Mouse (Mus musculus) hindbrain, embryonic 13.5 days (tissue): ENCODE data around the gene Parp2. TPM values are rescaled to one million over a fixed set of nuclear protein-coding genes. Genes with fewer than 3 reads are reported as not detected.
A peak's percentile ranks its signal among the peaks of the same experiment; 100 is the strongest.

ENCODE experiments used
- ATAC-seq: fragments of 200-750 bp; cut with Nextera tagmentation; 2 replicates; pipeline ENCODE4 v1.8.0; 2017; ENCODE audit warnings: moderate TSS enrichment; ENCODE audit not compliant: low FRiP score
- H3K27ac ChIP-seq: fragments of 300-500 bp; sonication (generic); 2 replicates; pipeline ENCODE4 v1.5.1; 2015; ENCODE audit warnings: inconsistent platforms, mild to moderate bottlenecking, moderate library complexity
- H3K27me3 ChIP-seq: fragments of 300-500 bp; sonication (generic); 2 replicates; pipeline ENCODE4 v1.6.1; 2015; ENCODE audit warnings: mild to moderate bottlenecking, inconsistent platforms
- H3K36me3 ChIP-seq: fragments of 300-500 bp; sonication (generic); 2 replicates; pipeline ENCODE4 v1.6.1; 2015; ENCODE audit warnings: mild to moderate bottlenecking, inconsistent platforms
- H3K4me1 ChIP-seq: fragments of 300-500 bp; sonication (generic); replicated peaks from 2 replicates; pipeline ENCODE4 v1.6.1; 2015; ENCODE audit warnings: inconsistent platforms
- H3K4me2 ChIP-seq: fragments of 300-500 bp; sonication (generic); 2 replicates; pipeline ENCODE4 v1.6.1; 2015; ENCODE audit warnings: inconsistent platforms, mild to moderate bottlenecking, moderate library complexity
- H3K4me3 ChIP-seq: fragments of 300-500 bp; sonication (generic); 2 replicates; pipeline ENCODE4 v1.5.1; 2015; ENCODE audit warnings: mild to moderate bottlenecking, inconsistent platforms
- H3K9ac ChIP-seq: fragments of 300-500 bp; sonication (generic); 2 replicates; pipeline ENCODE4 v1.6.1; 2015; ENCODE audit warnings: mild to moderate bottlenecking, inconsistent platforms
- H3K9me3 ChIP-seq: fragments of 300-500 bp; sonication (generic); 2 replicates; pipeline ENCODE4 v1.6.1; 2016; ENCODE audit warnings: inconsistent platforms
- WGBS: fragments of 180-500 bp; shearing (Covaris S2); methylation state at CpG from one replicate; pipeline ENCODE4 v1.1.7; 2015; 5-methylcytosine and 5-hydroxymethylcytosine counted together
- polyA plus RNA-seq: library from polyadenylated mRNA; unstranded; fragments of >200 nt; fragmentation: Nextera tagmentation; extraction: Ambion mirVana; gene quantifications from 2 replicates; pipeline ENCODE4 v1.2.1, GENCODE M21; 2015

The Parp2 gene
- 42.0 and 44.0 TPM in 2 replicates for polyA plus RNA-seq

GRCm38 (mm10) chr14:50807487-50808072 lies at the start of gene Parp2, which contains the start of gene Ccnb1ip1:
TSS of gene Parp2 (plus strand) at chr14:50807841.
TSS of gene Ccnb1ip1 (minus strand) at chr14:50807732.
- ATAC-seq: peak; percentile 98
- peak within 1 kb of the TSS; percentile 91 for H3K27ac ChIP-seq
- WGBS: under 1% methylated on average over 42 of the region's 42 CpGs

GRCm38 (mm10) chr14:50758416-50759085 lies 49.1 kb upstream of the Parp2 start:
- Histone ChIP-seq H3K36me3 (peaks cover 8% of the 10 kb centered on the region), H3K9me3 (no peaks in the 10 kb centered on the region), H3K4me3 (no peak overlapping the region), H3K4me1 (no peaks in the 10 kb centered on the region), H3K9ac (no peak overlapping the region), H3K4me2 (no peak overlapping the region), H3K27me3 (no peaks in the 10 kb centered on the region), H3K27ac (no peak overlapping the region)
- WGBS: 81% methylated on average over 5 of the region's 5 CpGs
- ATAC-seq: no peak

More at GRCm38 (mm10) chr14:50807487-50808072, at the start of gene Parp2, which contains the start of gene Ccnb1ip1:
- peak within 1 kb of the TSS; percentile 52 for H3K4me2 ChIP-seq
- no peaks in the 10 kb centered on the region for H3K27me3 ChIP-seq
- peaks cover 6% of the 10 kb centered on the region for H3K4me1 ChIP-seq
- H3K4me3 ChIP-seq: peak within 1 kb of the TSS; percentile 53
- H3K36me3 ChIP-seq: peaks cover 21% of the 10 kb centered on the region
- no peaks in the 10 kb centered on the region for H3K9me3 ChIP-seq
- peak within 1 kb of the TSS; percentile 77 for H3K9ac ChIP-seq

DNA sequence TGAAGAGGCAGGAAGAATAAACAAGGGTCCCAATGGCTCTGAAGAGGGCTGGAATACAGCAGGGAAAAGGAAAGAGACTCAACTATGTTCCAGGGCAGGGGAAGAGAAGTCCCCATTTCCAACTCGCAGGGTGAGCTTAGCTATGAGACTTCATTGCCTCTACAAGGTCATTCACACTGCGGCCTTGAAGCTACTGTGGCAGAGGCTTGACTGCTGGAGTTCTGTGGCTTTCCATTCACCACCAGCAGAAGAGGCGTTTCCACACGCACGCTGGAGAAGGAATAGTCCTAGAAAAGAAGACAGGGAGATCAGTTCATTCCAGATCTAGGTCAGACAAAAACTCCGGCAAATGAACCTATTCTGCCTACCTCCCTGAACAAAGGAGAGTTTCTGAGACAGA lies 41.9 kb upstream of the Parp2 start:
- H3K36me3 ChIP-seq: peaks cover 68% of the 10 kb centered on the region
- no peak for ATAC-seq

GRCm38 (mm10) chr14:50771342-50771741 lies 36.3 kb upstream of the Parp2 start:
- no peaks in the 10 kb centered on the region for H3K4me1 ChIP-seq
- no peak for ATAC-seq
- peaks cover 89% of the 10 kb centered on the region for H3K36me3 ChIP-seq
- no peak overlapping the region for H3K27ac ChIP-seq
- H3K4me2 ChIP-seq: no peak overlapping the region
- no peak overlapping the region for H3K4me3 ChIP-seq
- H3K9ac ChIP-seq: no peak overlapping the region
- no peaks in the 10 kb centered on the region for H3K9me3 ChIP-seq
- whole genome bisulfite sequencing: 86% methylated on average over 2 of the region's 2 CpGs
- H3K27me3 ChIP-seq: no peaks in the 10 kb centered on the region

More for the DNA sequence above, 41.9 kb upstream of the Parp2 start:
- no peaks in the 10 kb centered on the region for H3K9me3 ChIP-seq
- H3K4me2 ChIP-seq: no peak overlapping the region
- no peak overlapping the region for H3K4me3 ChIP-seq
- H3K9ac ChIP-seq: no peak overlapping the region
- H3K27me3 ChIP-seq: no peaks in the 10 kb centered on the region
- 93% methylated on average over 6 of the region's 6 CpGs for WGBS
- no peak overlapping the region for H3K27ac ChIP-seq
- H3K4me1 ChIP-seq: no peaks in the 10 kb centered on the region

- H3K9me3 ChIP-seq: 0 out of 2 replicates have a peak, but pooled peaks cover 2% of the 10 kb centered on the region
- peaks cover 40% of the 10 kb centered on the region for H3K36me3 ChIP-seq
- no peaks in the 10 kb centered on the region for H3K27me3 ChIP-seq
- no peak for ATAC-seq
- H3K4me2 ChIP-seq: no peak overlapping the region
- H3K27ac ChIP-seq: no peak overlapping the region
- H3K4me3 ChIP-seq: no peak overlapping the region
- peaks cover 14% of the 10 kb centered on the region for H3K4me1 ChIP-seq
- no peak overlapping the region for H3K9ac ChIP-seq
- WGBS: 97% methylated on average over 3 of the region's 3 CpGs
Observed at GRCm38 (mm10) chr14:50782166-50782565, 25.5 kb upstream of the Parp2 start.

- ATAC-seq: no peak; the same call in 1 of the 2 replicates
- 30% methylated on average over 16 of the region's 16 CpGs for WGBS
Observed at GRCm38 (mm10) chr14:50784391-50785250, 23.0 kb upstream of the Parp2 start.

DNA sequence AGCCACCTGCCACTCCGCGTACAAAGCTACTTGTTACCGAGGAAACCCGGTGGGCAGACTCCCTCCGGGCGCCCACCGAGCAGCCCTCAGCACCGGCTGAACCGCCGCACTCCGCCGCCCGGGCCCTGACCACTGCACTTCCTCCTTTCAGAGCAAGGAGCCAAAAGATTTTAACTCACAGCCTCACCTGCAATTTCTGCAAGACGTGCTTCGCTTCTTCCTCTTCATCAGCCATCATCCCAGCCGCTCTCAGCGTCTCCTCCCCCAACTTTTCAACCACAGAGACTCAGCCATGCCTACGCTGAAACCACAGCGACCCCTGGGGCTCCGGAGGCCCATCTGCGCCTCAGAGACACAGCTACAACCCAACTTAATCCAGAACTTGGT lies 22.4 kb upstream of the Parp2 start, which contains the start of gene Ttc5:
Ttc5 (minus strand) TSS at position 269 of the 387 bp plus-strand sequence.
- no peaks in the 10 kb centered on the region for H3K27me3 ChIP-seq
- H3K9ac ChIP-seq: peak within 1 kb of the TSS; percentile 79
- H3K27ac ChIP-seq: peak within 1 kb of the TSS; percentile 88
- peak within 1 kb of the TSS; percentile 66 for H3K4me2 ChIP-seq
- H3K36me3 ChIP-seq: peaks cover 22% of the 10 kb centered on the region
- peak within 1 kb of the TSS; percentile 77 for H3K4me3 ChIP-seq
- under 1% methylated on average over 21 of the region's 21 CpGs for WGBS
- 0 out of 2 replicates have a peak, but pooled peaks cover 2% of the 10 kb centered on the region for H3K9me3 ChIP-seq
- peak; percentile 96 for ATAC-seq
- peaks cover 14% of the 10 kb centered on the region for H3K4me1 ChIP-seq

More at GRCm38 (mm10) chr14:50784391-50785250, 23.0 kb upstream of the Parp2 start:
- H3K36me3 ChIP-seq: peaks cover 26% of the 10 kb centered on the region
- H3K27ac ChIP-seq: peak overlapping the region; percentile 88
- no peaks in the 10 kb centered on the region for H3K27me3 ChIP-seq
- peak overlapping the region; percentile 66 for H3K4me2 ChIP-seq
- peak overlapping the region; percentile 77 for H3K4me3 ChIP-seq
- 0 out of 2 replicates have a peak, but pooled peaks cover 2% of the 10 kb centered on the region for H3K9me3 ChIP-seq
- H3K4me1 ChIP-seq: peaks cover 14% of the 10 kb centered on the region
- peak overlapping the region; percentile 79 for H3K9ac ChIP-seq

GRCm38 (mm10) chr14:50788157-50788556 lies 19.5 kb upstream of the Parp2 start:
- no peaks in the 10 kb centered on the region for H3K27me3 ChIP-seq
- H3K4me2 ChIP-seq: no peak overlapping the region
- H3K9me3 ChIP-seq: no peaks in the 10 kb centered on the region
- no peak overlapping the region for H3K27ac ChIP-seq
- no peak overlapping the region for H3K9ac ChIP-seq
- ATAC-seq: no peak
- 17% methylated on average over 2 of the region's 2 CpGs for WGBS
- no peaks in the 10 kb centered on the region for H3K36me3 ChIP-seq
- peaks cover 12% of the 10 kb centered on the region for H3K4me1 ChIP-seq
- no peak overlapping the region for H3K4me3 ChIP-seq

DNA sequence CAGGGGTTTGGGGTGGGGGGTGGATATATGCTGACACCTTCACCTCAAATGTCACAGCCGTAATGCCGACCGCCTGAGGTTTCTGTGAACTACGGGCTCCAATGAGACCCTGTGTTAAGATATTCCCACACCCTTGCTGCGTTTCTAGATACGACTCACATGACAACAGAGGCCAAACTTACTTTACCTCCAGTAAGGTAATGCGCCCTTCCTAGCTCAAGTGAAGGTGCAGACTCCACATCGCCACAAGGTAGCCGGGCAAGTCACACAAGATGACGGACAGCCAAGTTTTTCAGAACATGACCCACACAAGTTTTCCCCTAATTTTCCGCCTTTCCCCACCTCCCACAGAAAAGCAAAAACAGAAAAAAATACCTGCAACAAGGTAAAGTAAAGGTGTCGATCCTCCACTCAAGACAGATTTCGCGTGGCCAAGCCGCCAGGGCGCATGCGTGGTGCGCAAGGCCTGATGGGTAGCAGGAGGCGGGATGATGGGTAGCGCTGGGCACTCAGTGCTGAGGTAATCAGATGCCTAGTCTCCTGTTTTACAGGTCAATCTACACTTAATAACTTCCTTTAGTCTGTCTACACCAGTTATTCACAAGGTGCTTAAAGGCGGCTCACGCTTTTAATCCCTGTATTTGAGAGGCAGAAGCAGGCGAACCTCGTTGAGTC lies 12.2 kb upstream of the Parp2 start:
- no peak overlapping the region for H3K4me3 ChIP-seq
- H3K36me3 ChIP-seq: no peaks in the 10 kb centered on the region
- H3K27ac ChIP-seq: no peak overlapping the region
- no peak for ATAC-seq
- no peaks in the 10 kb centered on the region for H3K27me3 ChIP-seq
- no peak overlapping the region for H3K4me2 ChIP-seq
- no peaks in the 10 kb centered on the region for H3K9me3 ChIP-seq
- WGBS: 91% methylated on average over 24 of the region's 24 CpGs
- 0 out of 2 replicates have a peak, but pooled peaks cover 2% of the 10 kb centered on the region for H3K4me1 ChIP-seq
- H3K9ac ChIP-seq: no peak overlapping the region

DNA sequence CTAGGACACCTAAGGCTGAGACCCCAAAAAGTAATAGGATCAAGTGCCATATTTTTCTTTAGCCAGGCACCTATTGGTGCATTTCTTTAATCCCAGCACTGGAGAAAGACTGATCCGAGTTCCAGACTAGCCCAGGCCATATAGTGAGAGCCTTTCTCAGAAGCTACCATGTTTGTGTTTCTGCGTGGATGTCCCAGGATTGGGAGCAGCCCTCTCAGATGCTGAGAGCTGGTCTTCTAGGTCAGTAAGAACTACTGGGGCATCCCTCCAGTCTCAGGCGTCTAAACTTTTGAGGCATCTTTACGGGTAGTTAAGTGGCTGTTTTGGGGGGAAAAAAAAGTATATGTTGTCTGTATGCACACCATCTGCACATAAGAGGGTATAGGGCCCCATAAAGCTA lies 11.7 kb upstream of the Parp2 start:
- Histone ChIP-seq H3K36me3 (no peaks in the 10 kb centered on the region), H3K27me3 (no peaks in the 10 kb centered on the region), H3K4me2 (no peak overlapping the region), H3K4me3 (no peak overlapping the region), H3K27ac (no peak overlapping the region), H3K9me3 (no peaks in the 10 kb centered on the region), H3K9ac (no peak overlapping the region), H3K4me1 (0 out of 2 replicates have a peak, but pooled peaks cover 2% of the 10 kb centered on the region)
- 88% methylated on average over 4 of the region's 4 CpGs for WGBS
- no peak for ATAC-seq

GRCm38 (mm10) chr14:50796464-50796863 lies 11.2 kb upstream of the Parp2 start:
- Histone ChIP-seq H3K4me3 (no peak overlapping the region), H3K27me3 (no peaks in the 10 kb centered on the region), H3K9ac (no peak overlapping the region), H3K36me3 (no peaks in the 10 kb centered on the region), H3K4me2 (no peak overlapping the region), H3K9me3 (no peaks in the 10 kb centered on the region), H3K4me1 (0 out of 2 replicates have a peak, but pooled peaks cover 2% of the 10 kb centered on the region), H3K27ac (no peak overlapping the region)
- ATAC-seq: no peak
- 93% methylated on average over 1 of the region's 1 CpGs for WGBS
